Mouse (Mus musculus): ENCODE results near the gene Spic.

Gene Spic

GRCm38 (mm10) chr10:88658918-88659317, 25.9 kb downstream of the Spic start:
- intact Hi-C loops (cut with DNase I) = no loop called here

GRCm38 (mm10) chr10:88645448-88645847, 39.4 kb downstream of the Spic start:
- intact Hi-C loops (cut with DNase I) = no loop called here

- intact Hi-C loops (cut with DNase I) = no loop called here
These were observed 53.4 kb downstream of the Spic start for GRCm38 (mm10) chr10:88631330-88631953.

GRCm38 (mm10) chr10:88630663-88631329, 54.0 kb downstream of the Spic start:
- intact Hi-C loops (cut with DNase I) = no loop called here

- intact Hi-C loops (cut with DNase I) = no loop called here
These were observed 57.8 kb downstream of the Spic start for GRCm38 (mm10) chr10:88627052-88627451.

- intact Hi-C loops (cut with DNase I) = no loop called here
These were observed 58.6 kb downstream of the Spic start for GRCm38 (mm10) chr10:88626176-88626575.

Measured in adrenal gland (tissue).